Mouse (Mus musculus) E14TG2a.4 (cell line): ENCODE measurements around the gene Cks2.
"Not testable (repeated sequence)": the region's sequence is repeated elsewhere in the genome, so short reads cannot be mapped to it uniquely, and the experiment has no call there.

ENCODE experiments used
- H3K27me3 ChIP-seq: 2 replicates; pipeline ENCODE4 v1.6.1; 2014; ENCODE audit warnings: low read length, control low read depth; ENCODE audit not compliant: insufficient read depth
- H3K36me3 ChIP-seq: 2 replicates; pipeline ENCODE4 v1.6.1; 2014; ENCODE audit warnings: low read length, control low read depth; ENCODE audit not compliant: insufficient read depth
- H3K4me1 ChIP-seq: replicated peaks from 2 replicates; pipeline ENCODE4 v1.6.1; 2014; ENCODE audit warnings: low read depth, low read length, control low read depth
- H3K4me3 ChIP-seq: replicated peaks from 2 replicates; pipeline ENCODE4 v1.5.1; 2014; ENCODE audit warnings: mild to moderate bottlenecking, low read length
- H3K9me3 ChIP-seq: 2 replicates; pipeline ENCODE4 v1.6.1; 2014; ENCODE audit warnings: low read length, control low read depth
- CTCF ChIP-seq: conservative IDR thresholded peaks from 2 replicates; pipeline ENCODE4 v1.5.1; 2014; ENCODE audit warnings: low read length
- NANOG ChIP-seq: IDR thresholded peaks from 2 replicates; pipeline ENCODE4 v1.6.1; 2014; ENCODE audit warnings: borderline replicate concordance, low read length, mixed read lengths
- POU5F1 ChIP-seq: IDR thresholded peaks from 2 replicates; pipeline ENCODE4 v1.6.1; 2014; ENCODE audit warnings: low read length, borderline replicate concordance

Cks2 gene

DNA sequence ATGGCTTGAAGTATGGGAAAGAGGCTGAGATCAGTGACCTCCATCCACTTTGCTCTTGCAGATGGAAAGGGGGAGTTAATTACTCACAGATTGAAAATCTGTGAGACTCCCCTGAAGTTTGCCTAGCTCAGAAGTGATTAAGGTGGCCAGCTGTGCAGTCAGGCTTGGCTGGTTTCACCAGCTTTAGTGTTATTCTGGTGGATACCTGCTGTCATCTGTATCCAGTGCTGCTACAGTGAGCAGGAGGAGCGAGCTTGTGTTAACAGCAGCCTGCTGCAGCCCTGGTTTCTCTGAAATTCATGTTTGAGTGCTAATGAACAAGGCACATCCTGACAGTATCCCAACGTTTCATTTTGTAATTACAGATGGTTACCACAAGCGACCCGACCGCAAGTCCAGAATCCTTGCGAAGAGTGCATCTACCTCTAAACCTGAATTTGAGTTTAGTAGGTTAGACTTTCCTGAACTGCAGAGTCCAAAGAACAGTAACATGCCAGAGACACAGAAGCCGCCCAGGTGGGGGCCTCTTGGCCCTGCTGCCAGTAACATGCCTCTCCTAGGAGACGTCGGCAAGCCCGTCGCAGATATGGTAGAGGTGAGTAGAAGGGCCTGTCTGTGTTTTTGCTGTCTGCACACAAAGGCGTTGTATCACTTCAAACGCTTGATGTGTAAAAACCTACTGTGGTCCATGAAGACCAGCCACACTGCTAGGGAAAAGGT is 11.6 kb downstream of the Cks2 start:
- no peaks in the 10 kb centered on the region for H3K27me3 ChIP-seq

DNA sequence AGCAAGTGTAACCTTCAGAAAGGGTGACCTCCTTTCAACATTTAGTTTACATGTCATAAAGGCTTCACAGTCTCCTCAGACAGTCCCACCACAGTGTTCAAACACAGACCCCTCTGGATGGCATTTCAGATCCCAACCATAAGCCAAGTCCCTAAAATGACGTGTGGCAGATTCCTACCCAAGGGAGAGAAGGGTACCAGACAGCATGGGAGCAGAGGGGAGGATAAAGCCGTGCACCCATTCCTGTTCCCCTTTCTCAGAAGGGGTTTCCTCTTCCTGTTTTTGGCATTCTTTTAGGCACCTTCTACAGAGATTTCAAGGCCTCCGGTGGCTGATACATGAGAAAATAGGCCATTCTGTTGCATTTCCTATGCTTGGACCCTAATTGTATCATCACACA is 13.1 kb downstream of the Cks2 start:
- H3K27me3 ChIP-seq: no peaks in the 10 kb centered on the region
- no peak for TF ChIP-seq POU5F1
- no peak for TF ChIP-seq NANOG
- TF ChIP-seq CTCF: no peak
- H3K4me1 ChIP-seq: peaks cover 8% of the 10 kb centered on the region
- no peak overlapping the region for H3K4me3 ChIP-seq
- H3K36me3 ChIP-seq: peaks cover 98% of the 10 kb centered on the region
- no peaks in the 10 kb centered on the region for H3K9me3 ChIP-seq

More for the DNA sequence above, 11.6 kb downstream of the Cks2 start:
- Histone ChIP-seq H3K9me3 (no peaks in the 10 kb centered on the region), H3K4me3 (no peak overlapping the region), H3K4me1 (peaks cover 18% of the 10 kb centered on the region), H3K36me3 (peaks cover 92% of the 10 kb centered on the region)
- TF ChIP-seq CTCF: no peak

DNA sequence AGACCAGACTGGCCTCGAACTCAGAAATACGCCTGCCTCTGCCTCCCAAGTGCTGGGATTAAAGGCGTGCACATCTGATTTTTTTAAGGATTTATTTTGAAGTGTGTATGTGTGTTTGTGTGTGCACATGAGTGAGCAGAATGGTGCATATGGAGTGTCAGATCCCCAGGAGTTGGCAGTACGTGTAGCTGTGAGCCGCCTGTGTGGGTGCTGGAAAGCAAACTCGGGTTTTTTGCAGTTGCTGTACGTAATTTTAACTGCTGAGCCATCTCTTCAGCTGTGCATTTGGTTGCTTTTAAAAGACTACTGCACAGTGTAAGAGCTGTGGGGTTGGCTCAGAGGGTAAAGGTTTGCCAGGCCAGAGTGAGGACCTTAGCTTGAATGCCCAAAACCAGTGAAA is 14.5 kb downstream of the Cks2 start:
- Histone ChIP-seq H3K9me3 (no peaks in the 10 kb centered on the region), H3K4me1 (no peaks in the 10 kb centered on the region), H3K4me3 (no peak overlapping the region), H3K36me3 (peaks cover 97% of the 10 kb centered on the region), H3K27me3 (no peaks in the 10 kb centered on the region)
- TF ChIP-seq NANOG: no peak
- no peak for TF ChIP-seq POU5F1

DNA sequence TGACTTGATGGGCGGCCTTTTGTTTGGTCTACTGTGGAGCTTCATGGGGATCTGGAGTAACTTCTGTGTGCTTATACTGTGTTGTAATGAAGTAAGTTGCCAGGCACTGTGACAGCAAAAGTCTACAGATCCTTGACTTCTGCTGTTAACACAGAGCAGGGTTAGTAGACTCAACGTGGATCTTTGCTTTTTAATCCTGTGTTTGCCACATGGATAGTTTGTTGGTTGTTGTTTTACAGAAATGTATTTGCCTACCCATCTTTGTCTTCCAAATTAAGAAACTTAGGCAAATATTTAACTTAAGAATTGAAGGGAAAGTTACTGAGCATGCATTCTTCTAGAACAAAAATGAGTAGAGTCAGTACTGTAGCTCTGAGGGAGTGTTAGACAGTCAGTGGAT is 18.5 kb downstream of the Cks2 start:
- H3K27me3 ChIP-seq: no peaks in the 10 kb centered on the region
- peaks cover 86% of the 10 kb centered on the region for H3K36me3 ChIP-seq
- H3K9me3 ChIP-seq: no peaks in the 10 kb centered on the region
- peaks cover 22% of the 10 kb centered on the region for H3K4me1 ChIP-seq
- TF ChIP-seq NANOG (no peak), POU5F1 (no peak), CTCF (no peak)
- H3K4me3 ChIP-seq: no peak overlapping the region

DNA sequence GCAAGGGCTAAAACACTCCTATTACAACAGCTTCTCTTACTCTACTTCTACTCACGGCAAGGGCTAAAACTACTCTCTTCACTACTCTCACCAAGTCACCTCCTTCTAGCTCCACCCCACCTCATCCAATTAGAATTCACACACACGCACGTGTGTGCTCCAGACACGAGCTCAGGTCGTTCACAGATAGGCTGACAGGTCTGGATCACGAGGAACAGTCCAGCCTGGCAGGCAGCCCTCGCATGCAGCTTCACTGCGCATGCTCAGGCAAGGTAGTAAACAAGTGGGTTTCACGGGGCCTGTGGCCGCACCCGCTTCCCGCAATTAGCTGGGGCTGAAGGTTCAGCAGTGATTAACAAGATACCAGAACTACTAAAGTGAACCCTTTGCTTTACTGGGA is 23.2 kb downstream of the Cks2 start:
- Histone ChIP-seq H3K4me1 (peaks cover 42% of the 10 kb centered on the region), H3K36me3 (peaks cover 77% of the 10 kb centered on the region), H3K4me3 (peak overlapping the region; percentile 61)
- not testable (repeated sequence) for H3K27me3 ChIP-seq, H3K9me3 ChIP-seq

DNA sequence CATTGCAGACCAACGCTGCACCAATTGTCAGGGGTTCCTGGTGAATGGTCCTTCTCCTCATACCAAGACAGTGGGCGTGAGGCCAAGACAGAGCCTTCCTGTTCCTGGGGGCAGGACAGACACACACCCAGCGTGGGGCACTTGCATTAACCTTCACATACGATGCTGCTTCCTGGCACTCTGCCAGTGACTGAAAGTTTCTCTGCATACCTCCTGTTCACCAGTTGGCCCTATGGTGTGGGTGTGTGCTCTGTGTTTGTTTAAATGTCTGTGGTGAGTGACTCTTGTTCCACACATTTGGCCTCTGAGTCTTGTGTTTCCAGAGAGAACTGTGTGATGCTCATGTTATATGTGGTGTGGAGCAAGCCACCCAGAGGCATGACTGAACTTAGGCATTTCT is 31.6 kb downstream of the Cks2 start:
- H3K4me1 ChIP-seq: peaks cover 48% of the 10 kb centered on the region
- TF ChIP-seq CTCF: no peak
- no peak for TF ChIP-seq POU5F1
- TF ChIP-seq NANOG: no peak
- no peaks in the 10 kb centered on the region for H3K27me3 ChIP-seq
- H3K4me3 ChIP-seq: no peak overlapping the region
- no peaks in the 10 kb centered on the region for H3K9me3 ChIP-seq
- peaks cover 94% of the 10 kb centered on the region for H3K36me3 ChIP-seq

GRCm38 (mm10) chr13:51677041-51677440 is 32.0 kb downstream of the Cks2 start:
- H3K27me3 ChIP-seq: no peaks in the 10 kb centered on the region
- TF ChIP-seq CTCF: no peak
- TF ChIP-seq POU5F1: no peak
- no peak for TF ChIP-seq NANOG
- H3K9me3 ChIP-seq: no peaks in the 10 kb centered on the region
- H3K4me3 ChIP-seq: no peak overlapping the region
- H3K36me3 ChIP-seq: peaks cover 94% of the 10 kb centered on the region
- H3K4me1 ChIP-seq: peaks cover 52% of the 10 kb centered on the region

DNA sequence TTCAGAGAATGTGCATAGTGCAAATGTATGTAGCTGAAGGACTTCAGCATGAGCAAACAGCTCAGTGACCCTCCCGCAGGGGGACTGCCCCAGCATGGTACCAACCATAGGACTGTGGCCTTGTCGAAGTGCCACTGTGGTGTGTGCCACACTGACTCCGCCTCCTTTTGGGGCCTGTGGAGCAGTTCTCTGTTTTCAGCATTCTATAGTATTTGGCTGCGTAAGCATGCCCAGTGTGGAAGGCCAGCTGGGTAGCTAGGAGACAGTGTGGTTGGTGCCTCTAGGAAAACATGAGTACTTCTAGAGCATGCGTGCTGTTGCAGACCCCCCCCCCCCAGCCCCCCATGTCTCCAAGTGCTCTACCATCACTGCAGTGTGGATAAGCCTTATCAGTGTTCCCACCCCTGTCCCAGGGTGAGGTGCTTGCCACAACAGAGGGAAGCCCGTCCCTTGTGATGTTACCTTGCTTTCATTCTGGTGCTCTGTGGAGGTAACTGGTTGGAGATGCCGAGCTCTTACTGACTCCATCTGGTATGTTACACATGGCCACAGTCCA is 32.7 kb downstream of the Cks2 start:
- Histone ChIP-seq H3K36me3 (peaks cover 100% of the 10 kb centered on the region), H3K4me3 (no peak overlapping the region)
- no peak for TF ChIP-seq CTCF
- no peak for TF ChIP-seq NANOG
- no peak for TF ChIP-seq POU5F1

DNA sequence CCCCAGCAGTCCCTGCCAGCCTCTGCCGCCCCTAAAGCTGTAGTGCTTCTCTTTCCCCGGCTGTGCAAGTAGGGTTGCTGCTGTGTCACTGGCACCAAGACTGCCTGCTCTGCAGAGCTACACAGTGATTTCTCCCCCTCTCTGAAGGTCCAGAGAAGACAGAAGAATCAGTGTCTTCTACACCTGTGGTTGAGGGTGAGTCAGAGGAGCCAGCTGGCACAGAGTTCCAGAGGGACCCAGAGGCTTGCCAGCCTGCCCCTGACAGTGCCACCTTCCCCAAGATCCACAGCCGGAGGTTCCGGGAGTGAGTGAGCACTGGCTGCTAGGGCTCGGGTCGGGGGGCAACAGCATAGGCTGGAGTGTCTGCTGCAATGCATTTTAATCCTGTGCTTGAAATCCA is 33.7 kb downstream of the Cks2 start:
- H3K4me1 ChIP-seq: peaks cover 49% of the 10 kb centered on the region
- no peaks in the 10 kb centered on the region for H3K27me3 ChIP-seq
- TF ChIP-seq CTCF (no peak), NANOG (no peak), POU5F1 (no peak)
- peaks cover 100% of the 10 kb centered on the region for H3K36me3 ChIP-seq
- H3K4me3 ChIP-seq: no peak overlapping the region
- H3K9me3 ChIP-seq: no peaks in the 10 kb centered on the region

More for the DNA sequence above, 32.7 kb downstream of the Cks2 start:
- Histone ChIP-seq H3K9me3 (no peaks in the 10 kb centered on the region), H3K4me1 (peaks cover 54% of the 10 kb centered on the region), H3K27me3 (no peaks in the 10 kb centered on the region)
